Mouse (Mus musculus) embryonic facial prominence, embryonic 13.5 days (tissue): Measurements from ENCODE around the gene Crybg3. TPM values are rescaled to one million over a fixed set of nuclear protein-coding genes. Genes with fewer than 3 reads are reported as not detected.

Source experiments
- ATAC-seq: fragments of 200-750 bp; cut with Nextera tagmentation; 2 replicates; pipeline ENCODE4 v1.8.0; 2017; ENCODE audit warnings: low read depth; ENCODE audit not compliant: insufficient number of reproducible peaks, insufficient read depth, low FRiP score, low TSS enrichment
- H3K27ac ChIP-seq: fragments of 300-500 bp; sonication (generic); 2 replicates; pipeline ENCODE4 v1.5.1; 2015; ENCODE audit warnings: moderate library complexity, mild to moderate bottlenecking, inconsistent platforms
- H3K27me3 ChIP-seq: fragments of 300-500 bp; sonication (generic); 2 replicates; pipeline ENCODE4 v1.6.1; 2015; ENCODE audit warnings: mild to moderate bottlenecking, inconsistent platforms
- H3K36me3 ChIP-seq: fragments of 300-500 bp; sonication (generic); 2 replicates; pipeline ENCODE4 v1.6.1; 2015; ENCODE audit warnings: mild to moderate bottlenecking, inconsistent platforms
- H3K4me1 ChIP-seq: fragments of 300-500 bp; sonication (generic); 2 replicates; pipeline ENCODE4 v1.6.1; 2015; ENCODE audit warnings: inconsistent platforms
- H3K4me2 ChIP-seq: fragments of 300-500 bp; sonication (generic); 2 replicates; pipeline ENCODE4 v1.6.1; 2015; ENCODE audit warnings: moderate library complexity, mild to moderate bottlenecking, inconsistent platforms
- H3K4me3 ChIP-seq: fragments of 300-500 bp; sonication (generic); 2 replicates; pipeline ENCODE4 v1.5.1; 2015; ENCODE audit warnings: mild to moderate bottlenecking, inconsistent platforms
- H3K9ac ChIP-seq: fragments of 300-500 bp; sonication (generic); 2 replicates; pipeline ENCODE4 v1.6.1; 2015; ENCODE audit warnings: mild to moderate bottlenecking, inconsistent platforms
- H3K9me3 ChIP-seq: fragments of 300-500 bp; sonication (generic); 2 replicates; pipeline ENCODE4 v1.6.1; 2016; ENCODE audit warnings: inconsistent platforms
- WGBS: fragments of 180-500 bp; shearing (Covaris S2); methylation state at CpG from one replicate; pipeline ENCODE4 v1.1.7; 2015; ENCODE audit warnings: mixed read lengths; 5-methylcytosine and 5-hydroxymethylcytosine counted together
- polyA plus RNA-seq: library from polyadenylated mRNA; unstranded; fragments of >200 nt; fragmentation: Nextera tagmentation; extraction: Ambion mirVana; gene quantifications from 2 replicates; pipeline ENCODE4 v1.2.1, GENCODE M21; 2015

Crybg3 gene
- polyA plus RNA-seq, result 9.8 and 10.7 TPM in 2 replicates

- no peaks in the 10 kb centered on the region for H3K36me3 ChIP-seq
- under 1% methylated on average over 74 of the region's 90 CpGs for WGBS
- no peaks in the 10 kb centered on the region for H3K9me3 ChIP-seq
- peak within 1 kb of the TSS; percentile 78 for H3K4me3 ChIP-seq
- no peaks in the 10 kb centered on the region for H3K27me3 ChIP-seq
- peak within 1 kb of the TSS; percentile 92 for H3K9ac ChIP-seq
- peak within 1 kb of the TSS; percentile 88 for H3K27ac ChIP-seq
- H3K4me2 ChIP-seq, result peak within 1 kb of the TSS; percentile 67
- H3K4me1 ChIP-seq, result peaks cover 31% of the 10 kb centered on the region
- ATAC-seq, result peak; percentile 82
Observed at GRCm38 (mm10) chr16:59600311-59601251, at the start of gene Crybg3. Crybg3 (minus strand) TSS chr16:59600979.

GRCm38 (mm10) chr16:59643766-59644165, 43.0 kb upstream of the Crybg3 start:
- Histone ChIP-seq H3K27ac (no peak overlapping the region), H3K4me1 (no peaks in the 10 kb centered on the region), H3K36me3 (no peaks in the 10 kb centered on the region), H3K9me3 (no peaks in the 10 kb centered on the region), H3K4me2 (no peak overlapping the region), H3K27me3 (no peaks in the 10 kb centered on the region), H3K4me3 (no peak overlapping the region), H3K9ac (no peak overlapping the region)
- no peak for ATAC-seq
- 62% methylated on average over 2 of the region's 2 CpGs for WGBS

GRCm38 (mm10) chr16:59639985-59640384, 39.2 kb upstream of the Crybg3 start:
- WGBS, result 80% methylated on average over 3 of the region's 3 CpGs
- no peak overlapping the region for H3K4me3 ChIP-seq
- no peak for ATAC-seq

DNA sequence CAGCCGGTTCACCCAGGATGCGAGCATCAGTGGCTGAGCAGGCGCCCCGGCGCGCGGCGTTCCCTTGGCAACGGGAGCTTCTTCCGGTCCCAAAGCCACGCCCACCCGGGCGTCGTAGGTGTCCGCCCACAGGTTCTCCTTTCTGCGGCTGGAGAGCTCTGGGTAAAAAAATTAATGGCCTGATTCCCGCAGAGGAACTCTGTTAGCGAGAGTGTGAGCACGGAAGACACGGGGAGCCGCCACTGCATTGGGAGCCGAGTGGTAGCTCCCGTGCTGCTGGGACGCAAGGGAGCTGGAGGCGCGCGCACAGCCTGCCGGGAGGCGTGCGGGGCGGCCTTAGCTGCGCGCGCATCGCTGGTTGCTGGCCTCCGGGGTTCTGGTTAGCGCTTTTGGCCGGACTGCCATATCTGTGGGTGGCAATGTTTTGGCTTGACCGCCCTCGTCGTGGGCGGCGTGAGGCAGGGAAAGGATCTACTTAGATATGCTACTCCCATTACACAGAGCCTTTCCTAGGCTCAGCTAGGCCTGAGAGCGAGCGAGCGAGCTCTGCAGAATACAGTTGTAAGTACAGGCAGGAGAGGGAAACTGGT, 38.4 kb upstream of the Crybg3 start, which contains the start of gene Arl6:
Arl6 (minus strand) TSS at position 290 of the 590 bp plus-strand sequence.
- peak within 1 kb of the TSS; percentile 99 for H3K27ac ChIP-seq
- H3K4me1 ChIP-seq, result 0 out of 2 replicates have a peak, but pooled peaks cover 4% of the 10 kb centered on the region
- no peaks in the 10 kb centered on the region for H3K9me3 ChIP-seq
- 0 out of 2 replicates have a peak, but pooled peaks cover 2% of the 10 kb centered on the region for H3K36me3 ChIP-seq
- ATAC-seq, result peak; percentile 94
- no peaks in the 10 kb centered on the region for H3K27me3 ChIP-seq
- H3K9ac ChIP-seq, result peak within 1 kb of the TSS; percentile 81
- under 1% methylated on average over 46 of the region's 46 CpGs for WGBS
- peak within 1 kb of the TSS; percentile 73 for H3K4me2 ChIP-seq
- peak within 1 kb of the TSS; percentile 74 for H3K4me3 ChIP-seq

More at GRCm38 (mm10) chr16:59639985-59640384, 39.2 kb upstream of the Crybg3 start:
- no peaks in the 10 kb centered on the region for H3K9me3 ChIP-seq
- H3K27me3 ChIP-seq, result no peaks in the 10 kb centered on the region
- H3K4me1 ChIP-seq, result 0 out of 2 replicates have a peak, but pooled peaks cover 4% of the 10 kb centered on the region
- peak overlapping the region; percentile 99; the same call in 1 of the 2 replicates for H3K27ac ChIP-seq
- peak overlapping the region; percentile 73 for H3K4me2 ChIP-seq
- no peaks in the 10 kb centered on the region for H3K36me3 ChIP-seq
- no peak overlapping the region for H3K9ac ChIP-seq

GRCm38 (mm10) chr16:59634598-59634997, 33.8 kb upstream of the Crybg3 start:
- no peaks in the 10 kb centered on the region for H3K9me3 ChIP-seq
- H3K36me3 ChIP-seq, result peaks cover 13% of the 10 kb centered on the region
- H3K9ac ChIP-seq, result no peak overlapping the region
- ATAC-seq, result no peak
- H3K4me1 ChIP-seq, result 0 out of 2 replicates have a peak, but pooled peaks cover 4% of the 10 kb centered on the region
- H3K27ac ChIP-seq, result no peak overlapping the region
- WGBS, result 83% methylated on average over 2 of the region's 2 CpGs
- no peak overlapping the region for H3K4me2 ChIP-seq
- no peak overlapping the region for H3K4me3 ChIP-seq
- H3K27me3 ChIP-seq, result no peaks in the 10 kb centered on the region

DNA sequence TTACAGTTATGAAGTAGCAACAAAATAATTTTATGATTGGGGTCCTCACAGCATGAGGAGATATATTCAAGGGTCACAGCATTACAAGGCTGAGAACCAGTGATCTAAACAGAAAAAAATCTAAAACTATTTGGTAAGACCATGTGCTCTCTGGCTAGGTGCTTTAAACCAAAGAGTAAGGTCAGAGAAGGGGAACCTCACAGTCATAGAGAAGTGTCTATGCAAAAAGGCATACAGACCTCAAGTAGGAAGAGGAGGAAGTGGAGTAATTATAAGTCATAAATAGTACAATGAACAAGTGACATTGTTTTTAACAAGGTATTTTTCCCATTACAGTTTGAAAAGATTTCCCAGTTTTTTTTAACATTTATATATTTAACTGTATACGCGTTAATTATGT, 20.8 kb upstream of the Crybg3 start:
- H3K4me2 ChIP-seq, result no peak overlapping the region
- H3K9ac ChIP-seq, result no peak overlapping the region
- H3K4me1 ChIP-seq, result no peaks in the 10 kb centered on the region
- WGBS, result 99% methylated on average over 2 of the region's 2 CpGs
- H3K36me3 ChIP-seq, result no peaks in the 10 kb centered on the region
- no peaks in the 10 kb centered on the region for H3K27me3 ChIP-seq
- H3K27ac ChIP-seq, result no peak overlapping the region
- H3K9me3 ChIP-seq, result no peaks in the 10 kb centered on the region
- H3K4me3 ChIP-seq, result no peak overlapping the region
- ATAC-seq, result no peak

GRCm38 (mm10) chr16:59617167-59617566, 16.4 kb upstream of the Crybg3 start:
- ATAC-seq, result no peak

DNA sequence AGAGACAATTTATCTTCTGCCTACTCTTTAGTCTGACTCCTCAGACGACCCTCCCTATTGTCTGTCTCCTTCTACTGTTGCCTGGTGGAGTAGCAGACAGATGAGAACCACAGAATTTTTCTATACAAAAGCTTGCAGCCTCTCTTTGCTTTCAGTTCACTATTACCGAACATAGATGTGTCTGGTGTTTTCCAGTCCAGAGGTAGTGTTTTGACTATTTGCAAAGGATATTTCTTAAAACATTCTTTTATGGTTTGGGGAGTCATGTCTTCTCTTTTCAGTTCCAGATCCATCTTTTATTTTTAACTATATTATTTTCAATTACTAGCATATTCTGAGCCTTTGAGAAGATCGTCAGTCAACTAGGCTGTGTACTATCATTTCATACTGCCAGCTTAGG, 14.9 kb upstream of the Crybg3 start:
- Histone ChIP-seq H3K9me3 (no peaks in the 10 kb centered on the region), H3K4me1 (no peaks in the 10 kb centered on the region), H3K27me3 (no peaks in the 10 kb centered on the region), H3K9ac (no peak overlapping the region), H3K4me2 (no peak overlapping the region), H3K36me3 (no peaks in the 10 kb centered on the region), H3K27ac (no peak overlapping the region), H3K4me3 (no peak overlapping the region)
- WGBS, result 76% methylated on average over 3 of the region's 3 CpGs
- ATAC-seq, result no peak

More at GRCm38 (mm10) chr16:59617167-59617566, 16.4 kb upstream of the Crybg3 start:
- no peak overlapping the region for H3K27ac ChIP-seq
- no peaks in the 10 kb centered on the region for H3K9me3 ChIP-seq
- WGBS, result 41% methylated on average over 3 of the region's 3 CpGs
- no peak overlapping the region for H3K4me2 ChIP-seq
- no peak overlapping the region for H3K4me3 ChIP-seq
- H3K27me3 ChIP-seq, result no peaks in the 10 kb centered on the region
- no peak overlapping the region for H3K9ac ChIP-seq
- H3K4me1 ChIP-seq, result no peaks in the 10 kb centered on the region
- no peaks in the 10 kb centered on the region for H3K36me3 ChIP-seq

- Histone ChIP-seq H3K9me3 (no peaks in the 10 kb centered on the region), H3K27me3 (no peaks in the 10 kb centered on the region), H3K9ac (no peak overlapping the region), H3K4me2 (no peak overlapping the region), H3K4me1 (no peaks in the 10 kb centered on the region), H3K27ac (no peak overlapping the region), H3K4me3 (no peak overlapping the region), H3K36me3 (no peaks in the 10 kb centered on the region)
- WGBS, result 71% methylated on average over 1 of the region's 1 CpGs
- ATAC-seq, result no peak
Observed at GRCm38 (mm10) chr16:59610750-59611149, 10.0 kb upstream of the Crybg3 start.

GRCm38 (mm10) chr16:59604078-59604781, 3.5 kb upstream of the Crybg3 start:
- Histone ChIP-seq H3K4me1 (peaks cover 6% of the 10 kb centered on the region), H3K9ac (no peak overlapping the region), H3K4me2 (no peak overlapping the region), H3K36me3 (no peaks in the 10 kb centered on the region), H3K27ac (no peak overlapping the region), H3K9me3 (no peaks in the 10 kb centered on the region), H3K27me3 (no peaks in the 10 kb centered on the region), H3K4me3 (no peak overlapping the region)
- 55% methylated on average over 15 of the region's 15 CpGs for WGBS
- ATAC-seq, result no peak
